Mouse (Mus musculus) v-Abl transformed pro-B cells (cell line): ENCODE measurements around the gene Slc28a3.

ENCODE experiments used
- in situ Hi-C, 2 experiments: fragments of 400-800 bp; cut with MboI; formaldehyde crosslinking; loops; one replicate each; pipeline ENCODE4 v1.15.1; 2025; ENCODE audit not compliant: unreplicated experiment in 2 of 2

The Slc28a3 gene

DNA sequence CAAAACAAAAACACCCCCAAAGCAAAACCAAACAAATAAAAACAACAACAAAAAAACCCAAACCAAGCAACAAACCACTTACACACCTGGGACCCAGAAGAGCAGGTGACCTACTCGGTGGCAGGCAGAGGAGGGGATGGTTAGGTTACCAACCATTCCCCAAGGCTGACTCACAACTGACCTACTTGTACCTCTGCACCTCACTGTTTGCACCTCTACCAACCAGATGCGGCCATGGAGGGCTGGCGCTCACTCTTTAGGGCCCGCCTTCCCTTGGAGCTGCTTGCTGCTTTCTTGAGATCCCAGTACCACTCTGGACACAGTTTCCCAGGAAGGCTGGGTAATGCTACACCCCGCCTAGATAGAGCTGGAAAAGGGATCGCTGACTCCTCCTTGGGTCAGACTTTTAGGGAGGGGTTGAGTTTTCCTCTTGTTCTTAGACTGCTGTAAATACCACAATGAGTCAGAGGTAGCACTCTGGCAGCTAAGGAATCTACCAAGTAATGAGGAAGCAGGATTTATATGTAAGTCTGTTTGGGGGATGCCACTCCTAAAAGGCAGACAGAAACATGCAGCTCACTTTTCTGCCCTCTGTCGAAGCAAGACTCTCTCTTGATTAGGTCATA is 76.3 kb downstream of the Slc28a3 start:
- in situ Hi-C loops: no loop called here

DNA sequence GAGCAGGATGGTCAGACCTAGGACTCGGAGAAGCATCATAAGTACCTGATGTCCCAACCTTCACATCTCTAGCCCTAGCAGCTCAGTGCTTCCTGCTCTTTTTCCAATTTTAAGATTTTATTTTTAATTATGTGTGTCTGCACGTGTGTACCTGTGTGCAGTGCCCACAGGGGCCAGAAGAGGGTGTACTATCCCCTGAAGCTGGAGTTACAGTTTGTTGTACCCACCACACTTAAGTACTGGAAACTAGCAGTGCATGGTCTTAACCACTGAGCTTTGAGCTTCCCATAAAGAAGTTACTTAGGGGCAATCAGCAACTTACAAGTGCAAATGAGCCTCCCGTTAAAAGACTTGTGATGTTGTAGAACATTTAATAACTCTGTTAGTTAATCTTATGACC is 86.1 kb downstream of the Slc28a3 start:
- in situ Hi-C loops: no loop called here

DNA sequence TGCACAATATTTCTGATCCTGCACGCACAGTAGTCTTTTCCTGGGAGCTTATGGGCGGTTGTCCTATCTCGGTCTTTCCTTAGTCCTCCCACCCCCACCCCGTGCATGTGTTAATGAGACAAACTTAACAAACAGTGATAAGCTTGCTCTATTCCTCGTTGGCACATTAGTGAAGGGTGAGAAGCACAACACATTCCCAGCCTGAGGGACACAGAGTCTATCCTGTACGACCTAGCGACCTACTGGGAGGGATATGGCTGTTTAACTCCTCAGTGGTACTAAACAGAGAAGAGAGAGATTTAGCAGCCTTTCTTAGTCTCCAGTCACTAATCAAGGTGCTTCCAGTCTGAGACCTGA is 86.9 kb downstream of the Slc28a3 start:
- in situ Hi-C loops: no loop called here

DNA sequence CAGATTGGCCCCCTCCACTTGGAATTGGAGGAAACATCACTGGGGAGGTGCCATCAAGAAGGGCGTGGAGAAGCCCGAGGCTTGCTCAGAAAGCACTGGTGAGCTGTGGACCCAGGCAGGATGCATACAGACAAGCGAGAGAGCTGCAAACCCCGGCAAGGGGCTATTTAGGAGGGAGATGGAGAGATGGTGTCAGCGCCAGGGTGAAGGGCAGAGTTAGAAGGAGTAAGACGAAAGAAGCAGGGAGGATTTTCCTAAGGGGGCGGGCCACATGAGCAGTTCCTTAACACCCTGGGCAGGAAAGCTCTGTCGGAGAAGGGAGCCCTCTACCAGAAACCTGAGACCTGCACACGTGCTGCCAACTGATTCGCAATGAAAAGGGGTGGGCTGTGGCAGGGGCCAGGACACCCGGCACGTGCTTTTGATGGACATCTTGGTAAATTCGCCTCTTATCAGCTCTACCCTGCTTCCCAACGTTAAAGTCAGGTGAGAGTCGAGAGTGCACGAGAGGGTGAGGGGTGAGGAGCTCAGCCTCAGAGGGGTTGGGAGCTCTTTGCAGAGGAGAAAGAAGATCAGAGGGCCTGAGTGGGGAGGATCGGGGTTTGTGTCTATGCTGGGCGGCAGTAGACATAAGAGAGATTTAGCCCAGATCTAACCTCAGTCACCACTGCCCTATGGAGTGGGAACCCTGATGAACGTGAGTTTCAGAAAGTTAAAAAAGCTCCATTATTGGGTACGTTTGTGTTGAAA is 87.5 kb downstream of the Slc28a3 start:
- in situ Hi-C loops: no loop called here

DNA sequence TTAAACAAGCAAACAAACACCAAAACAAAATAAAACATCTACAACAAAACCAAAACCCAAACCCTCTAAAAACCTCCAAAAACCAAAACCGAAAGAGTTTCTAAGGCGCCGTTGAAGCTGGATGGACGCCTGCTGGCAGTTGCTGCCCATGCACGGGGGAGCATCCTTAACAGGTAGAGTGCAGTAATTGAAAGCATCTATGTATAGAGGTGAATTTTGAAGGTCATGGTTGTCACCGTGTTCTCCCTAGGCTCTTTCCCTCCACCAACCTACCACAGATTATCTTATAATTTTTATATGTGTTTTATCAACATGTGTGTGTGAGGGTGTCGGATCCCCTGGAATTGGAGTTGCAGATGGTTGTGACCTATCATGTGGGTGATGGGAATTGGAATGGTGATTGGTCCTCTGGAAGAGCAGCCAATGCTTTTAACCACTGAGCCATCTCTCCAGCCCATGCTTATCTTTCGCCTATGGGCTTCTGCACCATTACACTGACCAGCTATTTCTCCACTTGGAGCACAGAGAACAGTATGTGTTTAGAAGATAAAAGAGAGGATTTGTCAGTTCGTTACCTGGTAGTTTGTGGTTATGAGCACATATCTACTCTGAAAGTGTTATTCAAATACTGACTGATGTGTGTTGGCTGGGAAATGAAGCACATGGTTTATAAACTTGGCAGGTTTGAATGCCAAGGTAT is 89.2 kb downstream of the Slc28a3 start:
- in situ Hi-C loops: no loop called here

DNA sequence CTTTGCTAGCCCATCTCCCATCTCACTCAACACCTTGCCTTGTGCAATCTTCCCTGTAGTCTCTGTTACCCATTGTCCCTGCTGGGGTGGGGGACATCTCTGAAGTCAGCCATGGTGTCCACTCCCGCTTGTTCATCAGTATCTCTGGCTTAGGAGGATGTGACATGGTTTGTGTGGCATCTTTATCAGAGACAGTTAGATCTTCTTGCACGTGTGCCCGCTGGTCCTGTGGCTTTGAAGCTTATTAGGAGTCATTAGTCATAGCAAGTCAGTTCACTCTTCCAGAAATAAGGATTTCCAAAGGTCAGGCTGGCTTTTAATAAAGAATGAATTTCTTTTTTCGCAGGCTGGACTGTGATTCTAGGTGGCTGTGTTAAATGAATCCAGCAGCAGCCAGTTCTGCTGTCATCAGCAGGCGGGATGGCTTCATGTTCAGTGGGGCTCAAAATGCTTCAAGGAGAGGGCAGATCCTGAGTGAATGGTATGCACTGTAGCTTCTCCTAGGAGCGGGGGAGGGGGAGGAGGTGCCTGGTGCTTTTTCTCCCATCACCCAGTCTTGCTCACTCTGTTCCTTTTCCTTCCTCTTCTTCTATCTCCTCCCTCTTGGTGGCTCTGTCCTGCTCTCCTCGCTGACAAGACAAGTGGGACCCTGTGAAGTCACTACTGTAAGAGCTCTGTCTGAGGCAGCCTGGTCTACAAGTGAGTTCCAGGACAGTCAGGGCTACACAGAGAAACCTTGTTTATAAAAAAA is 89.9 kb downstream of the Slc28a3 start:
- in situ Hi-C loops: no loop called here

DNA sequence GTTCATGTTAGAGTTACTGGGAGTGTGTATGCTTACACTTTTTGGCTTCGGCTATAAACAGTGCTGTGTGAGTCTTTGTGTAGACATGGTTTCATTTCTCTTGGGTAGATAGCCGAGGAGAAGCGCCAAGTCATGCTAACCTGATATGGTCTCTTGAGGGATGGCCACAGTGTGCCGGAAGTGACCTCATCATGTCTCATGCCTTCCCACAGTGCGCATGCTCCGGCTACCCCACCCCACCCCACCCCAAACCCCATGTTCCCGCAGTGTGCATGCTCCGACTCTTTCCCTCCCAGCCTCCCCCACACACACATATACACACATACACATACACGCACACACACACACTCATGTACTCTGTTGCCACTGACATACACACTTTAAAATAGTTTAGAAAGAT is 90.6 kb downstream of the Slc28a3 start:
- in situ Hi-C loops: no loop called here

DNA sequence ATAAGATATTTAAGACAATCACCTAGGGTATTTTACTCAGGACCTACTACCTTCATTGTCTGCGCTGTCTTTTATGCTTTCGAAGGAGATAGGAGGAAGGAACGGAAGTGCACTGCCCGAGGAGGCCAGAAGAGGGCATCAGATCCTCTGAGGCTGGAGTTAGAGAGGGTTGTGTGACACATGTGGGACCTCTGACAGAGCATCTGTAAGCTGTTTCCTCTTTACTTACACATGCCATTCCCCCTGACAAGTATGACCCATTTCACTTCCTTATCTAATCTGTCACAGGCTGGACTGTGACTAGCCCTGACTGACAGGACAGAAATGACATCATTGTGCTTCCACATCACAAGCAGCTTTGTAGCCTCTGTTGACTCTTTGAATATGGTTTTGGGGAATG is 94.4 kb downstream of the Slc28a3 start:
- in situ Hi-C loops: no loop called here

DNA sequence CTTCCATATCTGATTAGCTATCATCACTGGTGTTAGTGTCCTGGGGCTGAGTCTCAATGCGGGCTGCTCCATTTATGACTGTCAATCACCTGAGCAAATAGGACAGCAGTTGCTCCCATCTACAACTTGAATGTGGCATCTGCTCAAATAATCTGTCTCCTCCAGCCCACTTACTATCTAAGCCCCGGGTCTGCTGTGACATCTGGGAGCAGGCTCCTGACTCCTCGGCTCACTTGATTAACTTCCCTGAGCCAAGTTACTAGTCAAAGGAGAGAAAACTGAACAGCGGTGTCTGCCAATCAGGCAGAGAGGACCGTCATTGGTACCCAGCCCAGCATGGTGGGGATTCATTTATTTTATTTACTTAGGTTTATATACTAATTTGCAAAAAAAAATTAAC is 95.0 kb downstream of the Slc28a3 start:
- in situ Hi-C loops: no loop called here

DNA sequence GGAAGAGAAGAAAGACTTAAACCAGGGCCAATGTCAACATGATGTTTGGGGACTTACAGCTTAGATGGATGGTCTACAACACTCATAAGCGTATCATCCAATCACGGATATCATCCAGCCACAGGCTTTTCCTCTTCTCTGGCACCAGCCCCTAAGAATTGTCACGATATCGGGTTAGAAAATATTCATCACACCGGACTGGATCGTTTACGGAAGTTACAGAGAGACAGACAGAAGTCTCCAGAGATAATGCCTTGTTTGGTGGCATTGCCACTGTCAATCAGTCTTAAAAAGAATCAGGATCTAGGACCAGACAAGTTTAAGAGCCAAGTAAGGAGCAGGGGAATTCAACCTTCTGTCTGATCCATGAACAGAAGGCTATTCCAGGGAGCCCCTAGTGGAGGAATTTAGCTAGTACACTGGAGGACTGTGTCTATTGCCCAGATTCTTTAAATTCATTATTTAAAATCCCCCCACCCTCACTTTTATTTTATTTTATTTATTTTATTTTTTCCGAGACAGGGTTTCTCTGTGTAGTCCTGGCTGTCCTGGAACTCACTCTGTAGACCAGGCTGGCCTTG is 96.4 kb downstream of the Slc28a3 start:
- in situ Hi-C loops: no loop called here

DNA sequence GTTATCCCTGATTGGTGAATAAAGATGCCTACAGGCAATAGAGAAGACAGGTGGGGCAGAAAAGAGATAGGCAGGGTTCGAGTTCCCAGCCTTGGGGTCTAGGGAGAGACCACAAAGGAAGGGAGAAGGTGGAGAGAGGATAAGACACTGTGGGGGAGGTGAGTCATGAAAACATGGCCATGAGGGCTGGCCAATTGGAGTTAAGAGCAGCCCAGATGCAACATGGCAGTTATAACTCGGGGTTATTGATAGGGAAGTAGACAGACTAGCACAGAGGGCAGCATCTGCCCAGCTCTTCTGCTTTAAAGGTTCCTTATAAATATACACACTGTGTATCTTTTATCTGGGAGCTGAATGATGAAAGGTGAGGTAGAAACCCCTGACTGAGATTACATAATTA is 98.8 kb downstream of the Slc28a3 start:
- in situ Hi-C loops: no loop called here

DNA sequence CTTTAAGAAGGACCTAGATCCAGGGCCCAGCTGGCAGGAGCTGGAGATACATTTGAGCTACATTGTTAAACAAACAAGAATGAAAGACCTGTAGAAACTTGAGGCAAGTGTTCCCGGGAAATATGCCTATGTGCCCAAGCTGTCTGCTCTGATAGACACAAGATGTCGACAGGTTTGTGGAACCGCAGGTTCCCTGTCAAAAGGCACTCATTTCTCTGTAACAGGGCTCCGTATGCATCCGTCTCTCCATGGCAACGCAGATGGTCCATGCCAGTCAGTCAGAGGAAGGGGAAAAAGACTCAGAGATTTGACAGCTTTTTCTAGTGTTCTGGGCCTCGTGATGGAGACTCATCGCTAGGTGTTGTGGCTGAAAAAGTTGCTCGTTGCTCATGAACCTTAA is 99.4 kb downstream of the Slc28a3 start:
- in situ Hi-C loops: no loop called here

DNA sequence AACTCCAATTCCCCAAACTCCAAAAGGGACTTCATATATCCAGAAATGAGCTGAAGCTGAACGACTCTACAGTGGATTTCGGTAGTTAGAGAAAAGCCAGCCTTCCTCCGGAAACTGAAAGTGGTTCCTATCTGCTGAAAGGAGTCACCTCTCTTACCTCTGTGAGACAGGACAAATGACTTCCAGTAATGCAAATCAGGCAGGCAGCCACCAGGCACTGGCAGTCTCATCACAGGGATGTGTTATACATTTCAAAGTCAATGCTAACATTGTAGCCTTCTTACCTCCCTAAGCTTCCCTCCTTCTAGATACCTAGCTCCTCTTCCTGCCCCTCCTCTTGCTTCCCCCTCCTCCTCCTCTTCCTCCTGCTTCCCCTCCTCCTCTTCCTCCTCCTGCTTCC is 101.4 kb downstream of the Slc28a3 start:
- in situ Hi-C loops: no loop called here

DNA sequence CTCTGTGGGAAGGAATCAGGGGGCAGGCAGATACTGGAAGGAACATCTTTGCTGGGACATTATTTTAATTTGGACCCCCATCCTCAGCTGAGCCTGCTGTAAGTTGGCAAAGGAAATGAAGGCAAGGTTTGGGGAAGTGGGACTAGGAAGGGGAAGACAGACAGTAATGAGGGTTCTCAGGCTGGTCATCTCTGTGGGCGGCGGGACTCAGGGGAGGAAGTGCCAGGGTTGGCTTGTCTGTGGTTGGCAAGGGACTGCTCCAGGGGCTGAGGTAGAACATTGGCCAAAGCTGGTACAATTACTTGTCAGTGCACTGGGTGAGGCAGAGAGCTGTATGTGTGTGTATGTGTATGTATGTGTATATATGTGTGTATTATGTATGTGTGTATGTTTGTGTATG is 107.1 kb downstream of the Slc28a3 start:
- in situ Hi-C loops: no loop called here

DNA sequence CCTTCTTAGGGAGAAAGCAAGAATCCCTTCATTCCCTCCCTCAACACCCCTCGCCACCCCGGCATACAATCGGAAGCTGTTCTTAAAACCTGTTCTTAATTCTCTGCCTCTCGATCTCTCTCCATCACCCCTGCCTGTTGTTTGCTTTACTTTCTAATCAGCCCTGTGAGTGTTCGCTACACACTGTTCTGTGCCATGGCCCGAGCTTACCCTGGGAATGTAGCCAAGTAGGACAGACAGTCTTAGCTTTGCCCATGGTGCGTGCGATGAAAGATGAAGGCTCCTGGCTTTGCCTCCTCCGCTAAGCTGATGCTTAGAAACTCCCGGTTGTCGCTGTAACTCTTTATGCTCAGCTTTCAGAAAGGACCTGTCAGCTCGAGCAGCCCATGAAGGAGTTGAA is 112.9 kb downstream of the Slc28a3 start:
- in situ Hi-C loops: no loop called here
